Mouse (Mus musculus) CH12.LX (cell line): ENCODE measurements around the gene Ap2s1. TPM values are rescaled to one million over a fixed set of nuclear protein-coding genes. Genes with fewer than 3 reads are reported as not detected.

Source experiments
- DNase-seq: peaks from one replicate; pipeline ENCODE4 v3.0.0-alpha.2; 2013; ENCODE audit errors: extremely low read depth
- H3K27ac ChIP-seq: 2 replicates; pipeline ENCODE4 v1.5.1; 2012; ENCODE audit warnings: low read depth, mild to moderate bottlenecking, control low read depth, moderate library complexity; ENCODE audit not compliant: insufficient read depth
- H3K27me3 ChIP-seq: replicated peaks from 2 replicates; pipeline ENCODE3; 2012; ENCODE audit warnings: inconsistent platforms
- H3K36me3 ChIP-seq, 2 experiments: replicated peaks in 1 of 2; 2 replicates each; pipeline versions ENCODE3 to v1.6.1; 2012; ENCODE audit warnings: inconsistent platforms in 1 of 2, low read length in 1 of 2, mild to moderate bottlenecking in 1 of 2, mixed read lengths in 1 of 2, moderate library complexity in 1 of 2; ENCODE audit not compliant: control insufficient read depth in 1 of 2, insufficient read depth in 1 of 2
- H3K4me1 ChIP-seq, 2 experiments: 2 replicates each; pipeline ENCODE4 v1.6.1; 2012; ENCODE audit warnings: inconsistent platforms in 1 of 2, moderate library complexity in 1 of 2; ENCODE audit not compliant: insufficient read depth in 2 of 2, control insufficient read depth in 1 of 2
- H3K4me2 ChIP-seq: 2 replicates; pipeline ENCODE4 v1.6.1; 2012; ENCODE audit warnings: low read depth, mild to moderate bottlenecking, control low read depth; ENCODE audit not compliant: poor library complexity, insufficient read depth, severe bottlenecking
- H3K4me3 ChIP-seq, 3 experiments: fragments of 150-350 bp in 1 of 3; sonication (generic) in 1 of 3; replicated peaks in 1 of 3; 2 replicates each; pipeline versions ENCODE3 to v1.5.1; 2011 to 2012; ENCODE audit warnings: low read depth in 2 of 3, low read length in 2 of 3, mild to moderate bottlenecking in 2 of 3, moderate library complexity in 2 of 3, control low read depth in 1 of 3, improper control_type of control experiment in 1 of 3, inconsistent platforms in 1 of 3, mixed read lengths in 1 of 3; ENCODE audit not compliant: poor library complexity in 1 of 3
- H3K79me2 ChIP-seq: replicated peaks from 2 replicates; pipeline ENCODE4 v1.6.1; 2012; ENCODE audit warnings: mild to moderate bottlenecking, moderate library complexity; ENCODE audit not compliant: control insufficient read depth, poor library complexity, insufficient read depth, severe bottlenecking; ENCODE audit errors: extremely low read depth
- H3K9ac ChIP-seq: 2 replicates; pipeline ENCODE4 v1.6.1; 2012; ENCODE audit warnings: low read depth, mild to moderate bottlenecking, control low read depth, moderate library complexity; ENCODE audit not compliant: insufficient read depth
- H3K9me3 ChIP-seq: replicated peaks from 2 replicates; pipeline ENCODE3; 2012; ENCODE audit warnings: low read length, inconsistent platforms, mixed read lengths
- ELF1 ChIP-seq: IDR thresholded peaks from 2 replicates; pipeline ENCODE4 v1.6.1; 2014; ENCODE audit warnings: low read depth, mild to moderate bottlenecking, inconsistent platforms, low read length, improper control_type of control experiment
- EP300 ChIP-seq: IDR thresholded peaks from 2 replicates; pipeline ENCODE4 v1.6.1; 2011; ENCODE audit warnings: low read length, improper control_type of control experiment
- ETS1 ChIP-seq: conservative IDR thresholded peaks from 2 replicates; pipeline ENCODE4 v1.6.1; 2012; ENCODE audit warnings: low read depth, mild to moderate bottlenecking, inconsistent platforms, low read length, improper control_type of control experiment, moderate library complexity
- HCFC1 ChIP-seq: IDR thresholded peaks from 2 replicates; pipeline ENCODE4 v1.6.1; 2012; ENCODE audit warnings: low read depth, mild to moderate bottlenecking, inconsistent platforms, low read length, improper control_type of control experiment
- JUN ChIP-seq: IDR thresholded peaks from 2 replicates; pipeline ENCODE4 v1.6.1; 2011; ENCODE audit warnings: low read depth, mild to moderate bottlenecking, low read length, improper control_type of control experiment, moderate library complexity; ENCODE audit not compliant: insufficient read depth
- JUND ChIP-seq: conservative IDR thresholded peaks from 2 replicates; pipeline ENCODE4 v1.6.1; 2011; ENCODE audit warnings: low read depth, low read length, improper control_type of control experiment
- KAT2A ChIP-seq: IDR thresholded peaks from 2 replicates; pipeline ENCODE4 v1.6.1; 2012; ENCODE audit warnings: low read length, improper control_type of control experiment, inconsistent platforms; ENCODE audit not compliant: insufficient replicate concordance
- MAX ChIP-seq: IDR thresholded peaks from 2 replicates; pipeline ENCODE4 v1.6.1; 2011; ENCODE audit warnings: low read length, improper control_type of control experiment
- MEF2A ChIP-seq: IDR thresholded peaks from 2 replicates; pipeline ENCODE4 v1.6.1; 2014; ENCODE audit warnings: low read depth, mild to moderate bottlenecking, inconsistent platforms, low read length, improper control_type of control experiment, borderline replicate concordance
- MXI1 ChIP-seq: IDR thresholded peaks from 2 replicates; pipeline ENCODE4 v1.6.1; 2011; ENCODE audit warnings: mild to moderate bottlenecking, low read depth, low read length, improper control_type of control experiment
- MYC ChIP-seq: IDR thresholded peaks from 2 replicates; pipeline ENCODE4 v1.6.1; 2011; ENCODE audit warnings: low read depth, mild to moderate bottlenecking, improper control_type of control experiment, low read length
- NELFE ChIP-seq: IDR thresholded peaks from 2 replicates; pipeline ENCODE4 v1.6.1; 2011; ENCODE audit warnings: low read depth, low read length, improper control_type of control experiment
- POLR2A ChIP-seq: IDR thresholded peaks from 2 replicates; pipeline ENCODE4 v1.6.1; 2011; ENCODE audit warnings: low read depth, mild to moderate bottlenecking, improper control_type of control experiment, low read length
- SIN3A ChIP-seq: IDR thresholded peaks from 2 replicates; pipeline ENCODE4 v1.6.1; 2012; ENCODE audit warnings: low read length, improper control_type of control experiment, inconsistent platforms
- SMC3 ChIP-seq: IDR thresholded peaks from 2 replicates; pipeline ENCODE4 v1.6.1; 2011; ENCODE audit warnings: low read depth, low read length, improper control_type of control experiment
- TBP ChIP-seq: conservative IDR thresholded peaks from 2 replicates; pipeline ENCODE4 v1.6.1; 2011; ENCODE audit warnings: low read depth, low read length, improper control_type of control experiment
- TCF12 ChIP-seq: IDR thresholded peaks from 2 replicates; pipeline ENCODE4 v1.6.1; 2014; ENCODE audit warnings: low read depth, mild to moderate bottlenecking, inconsistent platforms, low read length, improper control_type of control experiment
- UBTF ChIP-seq: IDR thresholded peaks from 2 replicates; pipeline ENCODE4 v1.6.1; 2012; ENCODE audit warnings: low read depth, mild to moderate bottlenecking, inconsistent platforms, low read length, improper control_type of control experiment, moderate library complexity
- ZC3H11A ChIP-seq: IDR thresholded peaks from 2 replicates; pipeline ENCODE4 v1.6.1; 2012; ENCODE audit warnings: low read depth, mild to moderate bottlenecking, inconsistent platforms, low read length, improper control_type of control experiment
- ZKSCAN1 ChIP-seq: IDR thresholded peaks from 2 replicates; pipeline ENCODE4 v1.6.1; 2012; ENCODE audit warnings: low read depth, inconsistent platforms, low read length, improper control_type of control experiment, borderline replicate concordance
- ZMIZ1 ChIP-seq: IDR thresholded peaks from 2 replicates; pipeline ENCODE4 v1.6.1; 2012; ENCODE audit warnings: low read depth, mild to moderate bottlenecking, inconsistent platforms, low read length, improper control_type of control experiment
- dilution Hi-C: fragments of 300-500 bp; cut with MboI; formaldehyde crosslinking; loops from 2 replicates; pipeline ENCODE4 v1.14.3; 2020; ENCODE audit warnings: low sequenced_read_pairs; ENCODE audit not compliant: extremely low pct_unique_long_range_greater_than_20kb, extremely low pct_ligation_motif_present
- in situ Hi-C: fragments of 300-500 bp; cut with MboI; formaldehyde crosslinking; loops from 3 replicates; pipeline ENCODE4 v1.14.3; 2019; ENCODE audit warnings: low sequenced_read_pairs, low pct_ligation_motif_present, low pct_unique_long_range_greater_than_20kb, mixed read lengths
- polyA plus RNA-seq: library from polyadenylated mRNA; unstranded; fragments of >175 nt; gene quantifications from 2 replicates; pipeline ENCODE4 v1.2.1, GENCODE M21; 2012; ENCODE audit warnings: low read depth; ENCODE audit not compliant: insufficient read length
- total RNA-seq, 2 experiments: library from RNA; depleted of rRNA; stranded (reverse); fragments of 300-350 nt in 1 of 2; fragments of >200 nt in 1 of 2; gene quantifications; 2 replicates each; pipeline ENCODE4 v1.2.3; 2012 to 2014

Ap2s1 gene
- total and polyA plus RNA-seq, 3 experiments, result 180 to 232 (median 202) TPM

GRCm38 (mm10) chr7:16782555-16783125 is 44.4 kb downstream of the Ap2s1 start (continued):
- TF ChIP-seq MEF2A (no peak), SIN3A (peak; percentile 2; the same call in 1 of the 2 replicates), NELFE (no peak)

DNA sequence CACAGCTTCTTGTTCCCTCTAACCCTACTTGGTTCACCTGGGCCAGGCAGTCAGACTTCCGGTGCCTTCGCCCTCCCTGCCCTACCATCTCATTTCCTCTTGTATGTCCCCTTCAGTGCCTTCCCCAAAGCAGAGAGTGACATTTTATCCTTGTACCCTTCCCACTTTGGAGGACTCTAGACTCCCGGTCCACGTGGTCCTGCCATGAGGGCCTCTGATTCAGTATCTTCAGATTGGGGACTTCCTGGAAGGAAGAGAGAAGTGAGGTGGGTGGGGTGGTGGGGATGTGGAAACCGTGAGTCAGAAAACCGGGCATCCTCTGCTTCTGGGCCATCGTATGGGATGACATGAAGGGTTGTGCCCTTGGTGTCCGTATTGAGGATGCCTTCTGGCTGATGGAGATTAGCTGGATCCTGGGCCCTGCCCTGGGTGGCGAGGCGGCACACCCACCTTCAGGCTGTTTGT is 45.0 kb downstream of the Ap2s1 start:
- dilution Hi-C loops (no loop called here), in situ Hi-C loops (loop anchor here (5.0 to 25.0 kb wide), 2 partner anchors 36 to 846 kb away; partner anchors contain the start of gene Nop53)
- Histone ChIP-seq H3K4me2 (peak overlapping the region; percentile 68), H3K27ac (peak overlapping the region; percentile 84)
- TF ChIP-seq POLR2A, result peak; percentile 44; the same call in 1 of the 2 replicates
- peak; percentile 96 for TF ChIP-seq MYC
- TF ChIP-seq KAT2A, result 0 out of 2 replicates have a peak, but pooled peaks have one; percentile 6
- peak; percentile 68 for TF ChIP-seq HCFC1
- TF ChIP-seq MXI1, result peak; percentile 96
- TF ChIP-seq ZC3H11A, result no peak
- peak; percentile 39; the same call in 1 of the 2 replicates for TF ChIP-seq ETS1
- no peak for TF ChIP-seq SMC3
- TF ChIP-seq TBP, result 0 out of 2 replicates have a peak, but pooled peaks have one; percentile 27
- TF ChIP-seq EP300, result no peak
- TF ChIP-seq SIN3A, result peak; percentile 63; the same call in 1 of the 2 replicates
- TF ChIP-seq JUND, result 0 out of 2 replicates have a peak, but pooled peaks have one; percentile 11
- TF ChIP-seq UBTF, result no peak
- TF ChIP-seq ZMIZ1, result no peak
- TF ChIP-seq ELF1, result peak; percentile 69
- TF ChIP-seq MAX, result peak; percentile 90
- TF ChIP-seq JUN, result no peak
- no peak for TF ChIP-seq TCF12
- no peak for TF ChIP-seq ZKSCAN1
- TF ChIP-seq, all 38 proteins: peak for 11
- peak; percentile 67 for DNase-seq
- Histone ChIP-seq H3K9me3 (no peaks in the 10 kb centered on the region), H3K27me3 (no peaks in the 10 kb centered on the region), H3K9ac (peak overlapping the region; percentile 74), H3K4me1 (peaks cover 7 to 31% of the 10 kb centered on the region in 2 experiments), H3K79me2 (peaks cover 56% of the 10 kb centered on the region), H3K4me3 (peak overlapping the region; percentile 76 to 99 (median 79)), H3K36me3 (peaks cover 15 to 31% of the 10 kb centered on the region in 2 experiments)
